Mouse (Mus musculus): ENCODE measurements around the gene Fbxl17. TPM values are rescaled to one million over a fixed set of nuclear protein-coding genes. Genes with fewer than 3 reads are reported as not detected.

The Fbxl17 gene
- total RNA-seq, 2 experiments from 2014 or later = 4.5 to 15.5 TPM

DNA sequence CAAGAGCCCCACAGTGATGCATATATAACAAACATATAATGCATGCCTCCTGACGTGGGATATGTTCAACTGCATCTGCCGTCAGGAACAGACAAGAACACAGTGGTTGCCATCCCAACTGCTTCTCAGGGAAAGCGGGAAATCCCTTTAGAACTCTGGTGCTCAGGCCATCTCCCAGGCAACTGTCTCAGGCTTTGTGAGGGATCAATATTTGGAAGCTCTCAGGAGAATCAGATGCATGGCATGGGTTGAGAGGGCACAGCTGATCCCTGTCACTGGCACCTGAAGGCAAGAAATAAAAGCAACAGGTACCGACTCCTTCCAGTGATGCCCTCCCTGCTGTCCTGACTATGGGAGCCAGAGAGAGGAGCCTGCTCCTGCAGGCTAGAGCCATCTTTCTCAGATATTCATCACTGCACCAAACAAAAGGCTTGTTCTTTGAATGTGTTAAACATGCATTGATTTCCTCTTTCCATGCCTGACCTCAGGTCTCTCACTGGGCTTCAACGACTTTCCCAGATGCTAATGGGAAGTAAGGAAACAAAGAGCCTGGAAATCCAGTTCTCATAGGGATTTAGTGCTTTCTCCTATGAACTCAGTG is 429.6 kb downstream of the Fbxl17 start:
- no peak for ATAC-seq (replicated peaks; ENCODE audit: poor library complexity)

DNA sequence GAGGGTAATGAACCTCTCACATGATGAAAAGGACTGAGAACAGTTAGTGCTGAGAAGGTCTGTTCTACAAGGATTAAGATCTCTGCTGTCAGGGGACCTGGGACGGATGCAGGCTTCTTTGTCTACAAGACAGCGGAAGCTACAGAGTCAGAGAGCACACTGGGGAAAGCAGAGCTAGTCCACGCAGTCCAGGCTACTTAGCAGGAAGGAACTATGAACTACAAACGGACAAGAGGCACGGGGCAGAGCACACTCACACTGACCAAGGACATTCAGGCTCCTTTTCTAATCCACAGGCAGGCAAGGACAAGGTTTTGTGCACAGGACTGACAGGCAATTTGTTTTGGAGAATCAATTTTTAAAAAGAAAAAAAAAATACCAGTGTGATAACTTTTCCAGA is 437.0 kb downstream of the Fbxl17 start:
- no peak for ATAC-seq (replicated peaks; ENCODE audit: poor library complexity)

DNA sequence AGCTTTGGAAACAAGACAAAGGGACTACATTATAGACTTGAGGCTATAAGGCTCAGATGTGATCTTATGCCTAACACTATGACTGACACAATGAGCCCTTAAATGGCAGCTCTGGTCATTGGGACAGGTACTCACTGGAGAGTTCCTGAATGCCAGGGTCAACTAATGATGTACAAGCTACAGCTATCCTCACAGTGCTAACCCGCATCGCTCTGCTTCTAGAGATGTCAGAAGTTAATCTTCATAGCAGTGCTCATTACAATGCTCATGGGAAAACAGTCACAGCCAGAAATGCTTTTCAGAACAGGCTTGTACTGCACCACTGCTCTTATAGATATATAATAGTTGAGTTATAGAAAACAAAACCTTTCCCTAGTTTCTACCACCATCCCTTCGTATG is 438.0 kb downstream of the Fbxl17 start:
- ATAC-seq (replicated peaks; ENCODE audit: poor library complexity) = no peak

DNA sequence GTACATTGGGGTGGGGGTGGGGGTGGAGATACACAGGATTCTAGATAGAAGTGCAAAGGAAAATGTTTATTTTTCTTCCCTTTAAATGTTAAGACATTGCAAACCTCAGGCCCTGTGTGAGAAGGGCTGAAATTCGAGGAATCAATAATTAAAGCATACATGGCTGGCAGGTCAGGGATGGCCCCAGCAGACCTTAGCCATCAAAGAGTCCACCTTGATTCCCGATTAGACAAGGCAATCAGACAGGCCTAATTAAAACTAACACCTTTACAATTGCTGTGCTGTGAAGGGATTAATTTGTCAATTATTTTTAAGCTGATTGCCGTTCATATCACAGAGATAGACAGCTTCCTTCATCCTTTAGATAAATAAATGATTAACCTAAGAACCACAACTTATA is 439.0 kb downstream of the Fbxl17 start:
- no peak for ATAC-seq (replicated peaks; ENCODE audit: poor library complexity)

DNA sequence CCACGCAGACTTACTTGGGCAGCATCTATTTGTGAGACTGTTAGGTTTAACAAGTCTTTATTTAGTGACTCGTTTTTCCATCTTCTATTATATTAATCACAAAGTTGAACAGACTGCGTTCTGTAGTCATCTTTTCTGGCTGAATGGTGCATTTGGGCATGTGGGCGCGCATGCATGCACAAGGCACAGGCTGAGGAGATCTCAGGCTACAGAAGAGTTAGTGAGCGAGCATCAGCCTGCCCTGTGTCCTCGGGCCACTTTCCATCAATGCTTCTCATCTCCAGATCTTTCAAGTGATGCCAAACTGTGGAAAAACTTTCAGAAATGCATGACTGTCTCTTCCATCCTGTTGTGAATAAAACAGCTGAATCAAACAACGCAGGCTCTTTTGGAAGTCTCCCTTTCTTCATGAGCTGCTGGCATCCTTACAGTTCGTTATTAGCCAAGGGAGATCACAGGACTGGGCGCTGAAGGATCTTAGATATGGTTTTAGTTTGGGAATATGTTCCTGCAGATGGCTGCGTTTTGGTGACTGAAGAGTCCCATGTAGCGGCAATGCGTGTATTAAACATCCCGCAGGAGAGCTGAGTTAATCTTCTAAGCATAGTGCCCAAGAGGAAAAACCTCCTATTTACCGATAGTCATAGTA is 442.0 kb downstream of the Fbxl17 start:
- no peak for ATAC-seq (replicated peaks; ENCODE audit: poor library complexity)

DNA sequence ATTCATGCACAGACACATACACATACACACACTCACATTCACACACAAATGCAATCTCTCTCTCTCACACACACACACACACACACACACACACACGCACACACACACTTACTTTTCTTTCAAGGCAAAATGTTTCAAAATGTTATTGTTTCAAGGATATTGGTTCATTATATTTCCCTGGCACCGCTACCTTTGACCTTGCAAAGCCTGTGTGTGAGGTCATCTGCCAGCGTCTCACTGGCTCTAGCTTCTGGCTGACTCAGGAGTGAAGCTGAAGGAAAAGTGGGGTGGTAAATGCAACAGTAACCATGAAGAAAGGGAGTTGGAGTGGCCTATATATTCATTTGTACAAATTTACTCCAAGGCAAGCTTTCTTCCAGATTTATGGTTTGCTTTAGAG is 442.8 kb downstream of the Fbxl17 start:
- no peak for ATAC-seq (replicated peaks; ENCODE audit: poor library complexity)

DNA sequence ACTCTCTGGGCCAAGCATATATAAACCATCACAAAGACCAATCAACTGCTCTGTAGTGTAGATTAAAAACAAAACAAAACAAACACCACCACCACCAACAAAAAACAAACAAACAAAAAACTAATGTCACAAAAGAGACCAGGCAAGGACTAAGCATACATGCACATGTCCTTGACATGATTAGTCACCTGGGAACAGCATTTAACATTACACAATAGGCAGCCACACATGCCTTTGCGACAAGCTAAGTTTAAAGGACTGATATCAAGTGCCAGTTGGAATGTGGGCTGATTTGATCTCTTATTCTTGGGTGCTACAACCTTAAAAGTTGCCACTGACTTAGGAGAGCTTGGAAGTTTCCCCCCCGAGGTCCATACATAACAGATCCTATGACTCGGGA is 446.5 kb downstream of the Fbxl17 start:
- no peak for ATAC-seq (replicated peaks; ENCODE audit: poor library complexity)

DNA sequence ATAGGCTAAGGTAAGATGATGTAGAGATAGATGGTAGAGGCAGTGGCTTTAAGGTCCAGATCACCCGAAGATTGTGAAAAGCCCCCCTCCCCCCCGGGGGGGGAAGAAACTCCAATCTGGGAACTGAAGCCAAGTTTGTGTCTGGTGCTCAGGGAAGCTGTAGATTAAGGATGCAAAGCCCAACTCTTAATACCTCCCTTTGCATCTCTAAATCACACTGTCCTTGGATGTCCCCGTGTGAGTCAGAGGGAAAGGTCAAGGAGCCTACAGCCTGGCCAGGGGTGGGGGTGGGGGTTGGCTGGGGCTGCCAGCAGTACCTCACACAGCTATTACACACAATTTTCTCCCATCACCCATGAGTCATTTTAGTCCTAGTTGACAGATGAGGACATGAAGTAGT is 453.4 kb downstream of the Fbxl17 start:
- no peak for ATAC-seq (replicated peaks; ENCODE audit: poor library complexity)

DNA sequence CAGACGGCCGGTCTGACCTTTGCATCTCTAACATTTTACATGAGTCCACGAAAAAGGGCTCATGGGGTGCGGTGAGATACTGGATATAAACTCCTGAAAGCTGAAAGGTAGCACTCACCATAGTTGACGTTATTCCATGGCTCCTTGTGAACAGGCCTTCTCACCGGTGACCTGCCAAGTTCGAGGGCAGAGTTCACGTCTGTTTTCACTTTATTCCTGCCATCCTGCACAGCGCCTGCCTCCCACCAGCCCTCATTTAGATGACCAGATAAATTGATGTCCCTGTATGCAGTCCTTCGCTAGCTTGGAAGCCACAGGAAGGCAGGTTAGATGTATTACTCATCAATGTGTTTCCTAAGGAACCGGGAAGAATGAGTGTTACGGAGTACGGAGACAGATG is 454.5 kb downstream of the Fbxl17 start:
- ATAC-seq (replicated peaks; ENCODE audit: poor library complexity) = no peak

DNA sequence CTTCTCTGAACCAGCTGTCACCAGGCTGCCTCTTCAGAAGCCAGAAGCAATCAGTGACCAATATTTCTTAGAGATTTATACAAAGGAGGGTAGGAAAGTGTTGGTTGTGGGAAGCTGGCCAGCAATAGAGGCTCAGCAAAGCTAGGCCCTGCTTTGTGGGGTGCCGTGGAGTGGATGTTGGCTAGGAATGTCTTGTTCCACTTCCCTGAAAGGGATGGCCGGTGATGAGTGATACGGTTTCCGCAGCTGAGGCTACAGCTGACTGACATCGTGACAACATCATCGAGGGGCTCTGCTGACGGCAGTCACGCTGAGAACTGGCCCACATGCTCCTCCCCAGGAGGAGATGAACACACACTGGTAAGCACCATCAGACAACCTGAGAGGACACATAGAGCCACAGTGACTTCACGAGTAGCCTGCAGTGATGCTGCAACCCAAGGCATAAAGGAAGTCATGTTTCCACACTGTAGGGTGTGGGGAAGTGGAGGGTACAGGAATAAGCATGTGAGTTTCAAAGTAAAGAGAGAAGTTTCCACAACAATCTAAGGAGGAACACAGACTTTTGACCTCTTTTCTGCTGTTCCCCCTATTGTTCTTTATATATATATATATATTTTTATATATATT is 456.7 kb downstream of the Fbxl17 start:
- peak; percentile 99 for ATAC-seq (replicated peaks; ENCODE audit: poor library complexity)

DNA sequence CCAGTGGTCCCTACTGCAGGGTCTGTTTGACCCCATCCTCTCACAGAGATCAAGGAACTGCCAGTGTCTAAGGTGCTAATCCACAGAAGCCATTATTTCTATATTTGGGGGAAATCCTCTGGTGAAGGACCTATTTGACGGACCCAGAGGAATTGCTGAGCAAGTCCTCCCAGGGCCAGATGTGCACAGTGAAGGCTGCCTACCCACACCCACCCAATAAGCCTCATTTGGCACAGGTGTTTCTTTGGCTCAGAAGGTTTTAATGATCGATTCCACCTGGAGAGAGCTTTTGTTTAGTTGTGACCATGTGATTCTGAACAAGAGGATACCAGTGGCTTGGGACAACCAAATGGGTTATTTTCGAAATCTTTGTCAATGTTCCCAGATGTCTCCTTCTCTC is 462.3 kb downstream of the Fbxl17 start:
- ATAC-seq (replicated peaks; ENCODE audit: poor library complexity) = no peak

DNA sequence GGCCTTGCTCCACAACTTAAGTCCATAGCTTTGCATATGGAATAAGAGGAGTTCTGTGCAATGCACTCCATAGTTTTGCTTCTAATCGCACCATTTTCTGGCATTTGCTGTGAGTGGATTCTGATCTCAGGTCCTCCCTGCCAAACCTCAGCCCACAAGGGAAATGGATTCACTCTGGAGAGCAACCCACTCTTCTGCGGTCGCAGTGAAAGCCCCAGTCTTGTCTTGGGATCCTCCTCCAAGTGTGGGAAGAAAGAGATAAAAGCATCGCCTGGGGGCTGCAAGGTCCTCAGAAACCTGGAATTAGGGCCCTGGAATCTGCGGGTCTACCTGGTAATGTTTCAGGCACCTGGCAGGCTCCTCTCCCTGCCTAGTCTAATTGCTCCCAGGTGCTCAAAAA is 466.7 kb downstream of the Fbxl17 start:
- ATAC-seq (replicated peaks; ENCODE audit: poor library complexity) = no peak

DNA sequence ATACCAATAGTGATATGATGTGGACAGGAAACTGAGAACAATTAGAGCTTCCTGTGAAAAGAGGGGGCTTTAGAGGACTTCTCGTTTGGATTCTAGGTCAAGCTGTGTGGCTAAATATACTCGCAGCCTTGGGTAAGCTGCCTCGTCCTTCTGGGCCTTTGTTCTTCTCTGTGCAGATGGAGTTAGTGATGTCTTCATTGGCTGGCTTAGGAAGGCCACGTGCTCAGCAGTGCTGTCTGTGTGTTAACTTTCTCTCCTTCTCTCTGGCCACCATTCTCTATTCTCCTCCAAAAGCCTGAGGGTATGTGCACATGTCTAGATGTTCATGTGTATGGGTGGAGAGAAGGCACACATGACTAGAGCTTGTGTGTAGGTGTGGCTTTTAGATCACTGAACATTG is 470.7 kb downstream of the Fbxl17 start:
- no peak for ATAC-seq (replicated peaks; ENCODE audit: poor library complexity)

DNA sequence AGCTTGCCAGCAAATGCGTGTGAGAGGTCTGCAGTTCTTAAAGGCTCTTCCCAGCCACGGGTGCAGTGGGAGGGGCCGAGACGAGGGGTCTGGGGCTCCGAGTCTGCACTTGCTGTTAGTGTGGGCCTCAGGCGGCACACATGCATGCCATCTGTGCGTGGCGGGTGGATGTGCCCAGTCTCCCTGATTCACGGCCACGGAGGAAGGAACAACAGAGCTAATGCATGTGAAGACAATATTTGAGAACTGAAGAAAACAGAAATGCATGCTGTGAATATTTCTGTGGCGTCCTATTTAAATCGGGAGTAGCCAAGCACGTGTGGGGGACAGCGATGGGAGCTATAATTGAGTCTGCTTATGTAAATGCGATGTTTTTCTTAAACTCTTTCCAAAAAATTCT is 474.6 kb downstream of the Fbxl17 start:
- ATAC-seq (replicated peaks; ENCODE audit: poor library complexity) = no peak

DNA sequence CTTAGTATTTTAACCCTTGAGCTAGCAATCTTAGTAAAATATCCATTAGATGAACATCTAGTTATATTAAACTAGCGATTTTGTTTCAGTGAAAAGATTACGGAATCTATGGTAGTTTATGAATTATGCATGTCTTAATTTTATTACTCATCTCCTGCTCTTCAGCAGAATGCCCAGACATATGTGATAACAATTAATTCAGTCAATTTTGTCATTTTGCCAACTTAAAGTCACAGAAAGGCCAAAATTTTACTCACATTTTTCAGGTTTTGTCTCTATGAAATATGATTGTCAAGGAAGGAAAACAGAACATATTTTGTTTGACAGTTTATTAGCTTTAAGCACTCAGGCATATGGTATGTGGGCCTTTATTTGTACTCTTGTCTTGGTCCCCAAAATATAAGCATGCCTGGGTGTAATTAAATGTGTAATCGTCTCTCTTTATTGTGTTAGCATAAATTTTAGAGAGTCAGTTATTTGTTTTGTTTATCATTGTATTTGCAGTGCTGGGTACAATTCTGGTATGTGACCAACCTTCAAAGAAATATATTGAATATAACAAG is 482.1 kb downstream of the Fbxl17 start:
- ATAC-seq (replicated peaks; ENCODE audit: poor library complexity) = no peak

DNA sequence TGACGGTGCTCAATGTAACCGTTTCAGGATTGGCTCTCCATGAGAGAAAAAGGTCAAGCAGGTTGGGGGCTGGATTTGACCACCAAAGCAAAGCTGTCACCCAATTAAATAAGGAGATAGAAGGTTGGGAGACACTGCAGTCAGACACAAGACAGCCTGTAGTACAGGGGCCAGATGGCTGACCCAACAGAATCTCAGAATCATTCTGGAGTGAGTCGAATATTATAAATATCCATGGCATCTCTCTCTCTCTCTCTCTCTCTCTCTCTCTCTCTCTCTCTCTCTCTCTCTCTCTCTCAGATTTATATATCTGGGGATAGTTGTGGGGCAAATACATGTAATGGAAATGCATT is 487.3 kb downstream of the Fbxl17 start:
- ATAC-seq (replicated peaks; ENCODE audit: poor library complexity) = no peak

DNA sequence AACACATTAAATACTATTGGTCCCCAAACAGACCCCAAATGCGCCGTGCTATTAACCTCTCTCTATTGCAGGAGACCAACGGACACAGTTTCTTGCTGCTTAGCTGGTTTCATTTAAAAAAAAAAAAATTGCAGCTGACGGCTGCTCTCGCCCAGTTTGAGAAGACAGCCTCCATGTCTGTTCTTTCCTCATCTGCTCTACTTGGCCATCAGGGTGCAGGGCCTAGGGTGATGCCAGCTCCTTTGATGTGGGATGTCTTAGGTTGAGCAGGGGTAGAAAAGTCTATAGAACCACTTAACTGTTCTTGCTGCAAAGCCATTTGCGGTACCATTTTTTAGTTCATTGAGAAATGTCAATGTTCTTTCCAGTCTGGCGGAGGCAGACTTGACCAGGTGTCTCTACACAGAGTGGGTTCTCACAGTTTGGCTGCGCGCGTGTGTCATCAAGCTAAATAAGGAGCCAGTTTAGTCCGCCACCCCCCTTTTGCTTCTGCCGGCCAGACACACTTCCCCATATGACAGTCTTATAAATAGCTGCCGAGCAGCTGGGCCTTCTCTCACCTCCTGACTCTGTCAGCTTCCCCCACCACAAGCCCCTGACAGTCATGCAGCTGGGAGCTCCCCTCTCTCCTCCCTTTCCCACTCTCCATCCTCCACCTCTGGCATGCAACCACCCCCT is 487.8 kb downstream of the Fbxl17 start:
- ATAC-seq (replicated peaks; ENCODE audit: poor library complexity) = peak; percentile 97

DNA sequence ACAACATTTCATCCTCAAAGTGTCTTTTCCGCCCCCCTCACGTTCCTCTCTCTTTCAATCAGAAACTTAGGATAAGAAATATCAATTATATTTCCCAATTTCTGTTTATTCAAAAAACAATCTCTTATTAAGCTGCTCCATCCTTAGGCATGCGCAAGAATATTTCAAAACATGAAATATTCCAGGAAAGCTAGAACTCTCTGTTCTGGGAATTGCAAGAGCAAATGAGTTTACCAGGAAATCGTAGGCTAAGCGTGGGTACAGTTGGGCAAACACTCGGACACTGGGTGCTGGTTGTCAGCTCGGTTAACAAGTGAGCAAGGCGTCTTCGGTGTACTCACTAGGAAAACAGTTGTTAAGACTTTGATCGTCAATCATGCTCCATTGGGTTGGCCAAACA is 489.0 kb downstream of the Fbxl17 start:
- ATAC-seq (replicated peaks; ENCODE audit: poor library complexity) = no peak

DNA sequence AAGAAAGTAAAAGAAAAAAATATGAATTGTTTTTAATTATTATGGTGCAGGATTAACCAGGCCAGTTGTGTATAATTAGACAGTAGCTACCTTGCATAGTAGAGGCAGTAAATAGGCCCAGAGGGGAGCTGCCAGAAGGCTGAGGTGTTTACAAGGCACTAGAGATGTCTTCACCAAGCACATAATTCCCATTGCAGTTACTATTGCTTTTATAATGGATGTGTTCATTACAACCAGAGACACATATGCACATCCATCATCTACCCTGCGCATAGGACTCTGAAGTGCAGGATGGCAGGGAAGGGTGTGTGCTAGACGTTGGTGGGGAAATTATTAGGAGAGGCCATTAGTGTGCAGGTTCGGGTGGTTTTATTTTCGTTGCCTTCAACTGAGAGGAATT is 491.0 kb downstream of the Fbxl17 start:
- ATAC-seq (replicated peaks; ENCODE audit: poor library complexity) = no peak

DNA sequence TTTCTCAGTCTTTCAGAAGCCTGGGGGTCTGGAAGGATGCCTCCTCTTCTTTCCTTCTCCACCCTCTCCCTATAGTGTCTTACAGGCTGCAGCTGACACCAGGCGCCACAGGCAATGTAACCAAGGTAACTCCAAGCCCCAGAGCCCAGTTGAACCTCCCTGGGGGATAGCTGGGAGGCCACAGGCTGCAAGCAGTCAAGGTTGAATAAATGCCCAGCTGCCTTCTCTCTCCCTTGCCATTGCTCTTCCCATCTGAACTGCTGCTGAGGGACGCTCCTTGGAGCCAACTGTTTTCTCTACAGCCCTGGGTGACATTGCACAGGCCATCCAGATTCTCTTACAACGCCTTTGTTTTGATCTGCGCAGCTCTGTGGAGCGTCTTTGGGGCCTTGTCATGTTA is 491.5 kb downstream of the Fbxl17 start:
- no peak for ATAC-seq (replicated peaks; ENCODE audit: poor library complexity)

DNA sequence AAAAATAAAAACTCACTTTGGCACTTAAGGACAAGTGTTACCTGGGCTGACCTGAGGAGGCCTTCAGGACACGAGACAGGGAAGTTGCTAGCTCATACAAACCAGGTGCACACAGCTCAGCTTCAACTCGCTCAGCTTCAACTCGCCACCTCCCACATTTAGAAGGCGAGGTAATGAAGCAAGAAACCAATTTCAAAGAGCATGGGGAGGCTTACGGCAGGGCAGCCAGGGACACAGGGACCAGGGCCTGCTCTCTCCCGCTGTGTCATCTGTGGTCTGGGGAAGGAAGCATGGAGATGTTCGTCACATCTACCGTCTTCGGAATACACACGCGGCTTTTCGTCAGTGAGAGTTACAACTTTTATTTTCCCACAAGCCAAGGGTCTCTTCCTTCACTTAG is 491.9 kb downstream of the Fbxl17 start:
- no peak for ATAC-seq (replicated peaks; ENCODE audit: poor library complexity)
